Mouse (Mus musculus): Measurements from ENCODE around the gene Sys1. TPM values are rescaled to one million over a fixed set of nuclear protein-coding genes. Genes with fewer than 3 reads are reported as not detected.

Sys1 gene
- polyA plus RNA-seq, 1 experiment from 2014 or later: 64.2 TPM

DNA sequence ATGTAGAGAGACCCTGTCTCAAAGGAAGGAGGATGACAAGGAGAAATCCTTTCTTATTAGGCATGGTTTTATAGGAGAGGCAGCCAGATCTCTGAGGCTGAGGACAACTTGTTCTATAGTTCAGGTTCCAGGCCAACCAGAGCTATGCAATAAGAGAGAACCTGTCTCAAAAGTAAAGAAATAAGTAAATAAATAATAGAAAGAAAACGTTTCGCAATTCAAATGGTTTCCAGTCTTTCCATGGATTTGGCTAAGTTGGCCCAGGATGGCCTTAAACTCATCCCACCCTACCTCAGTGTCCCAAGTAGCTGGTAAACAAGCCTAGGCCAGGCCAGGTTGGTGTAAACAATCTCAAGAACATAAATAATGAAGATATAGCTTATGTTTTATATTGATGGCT lies 12.1 kb upstream of the Sys1 start:
- WGBS: 79% methylated on average over 2 of the region's 2 CpGs

DNA sequence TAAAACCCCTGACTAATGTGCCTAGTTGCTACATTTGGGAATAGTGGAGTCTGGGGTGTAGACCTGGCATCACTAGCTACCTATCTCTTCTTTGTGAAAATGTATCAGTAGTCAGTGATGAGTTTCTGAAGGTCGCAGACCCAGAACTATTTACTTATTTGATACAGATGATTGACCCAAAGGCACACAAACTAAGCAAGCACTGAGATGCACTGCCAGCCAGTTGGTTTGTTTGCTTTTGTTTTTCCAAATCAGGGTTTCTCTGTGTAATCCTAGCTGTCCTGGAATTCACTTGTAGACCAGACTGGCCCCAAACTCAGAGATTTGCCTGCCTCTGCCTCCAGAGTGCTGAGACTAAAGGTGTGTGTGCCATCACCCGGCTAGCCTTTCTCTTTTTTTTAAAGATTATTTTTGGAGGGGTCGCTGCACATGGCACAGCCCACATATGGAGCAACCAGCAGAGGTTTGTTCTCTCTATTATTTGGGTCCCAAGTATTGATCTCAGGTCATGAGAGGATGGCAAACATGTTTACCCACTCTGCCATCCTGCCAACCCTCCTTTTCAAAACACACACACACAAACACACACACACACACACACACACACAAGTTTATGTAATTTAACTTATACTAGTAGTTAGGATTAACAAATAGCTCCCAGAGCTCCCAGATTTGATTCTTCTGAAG lies 11.2 kb upstream of the Sys1 start:
- no peak for ATAC-seq (ENCODE audit: insufficient read depth, low FRiP score, low TSS enrichment)
- DNase-seq (ENCODE audit: low spot score): no peak
- Histone ChIP-seq H3K4me3 (ENCODE audit: low read depth, low read length) (no peak overlapping the region), H3K9me3 (ENCODE audit: control insufficient read depth, low read length) (no peaks in the 10 kb centered on the region), H3K4me1 (ENCODE audit: control insufficient read depth, insufficient read depth, low read length) (peaks cover 6% of the 10 kb centered on the region; the same call in 1 of the 2 replicates), H3K36me3 (ENCODE audit: control insufficient read depth, insufficient read depth, low read length) (no peaks in the 10 kb centered on the region), H3K27me3 (ENCODE audit: control insufficient read depth, insufficient read depth, low read length) (peaks cover 3% of the 10 kb centered on the region), H3K4me2 (ENCODE audit: low read depth) (no peak overlapping the region), H3K27ac (ENCODE audit: low read depth, low read length) (no peak overlapping the region), H3K9ac (ENCODE audit: low read length) (no peak overlapping the region)
- WGBS: 88% methylated on average over 3 of the region's 3 CpGs

More for the DNA sequence above, 12.1 kb upstream of the Sys1 start:
- DNase-seq (ENCODE audit: low spot score): no peak
- H3K27ac ChIP-seq (ENCODE audit: low read depth, low read length): no peak overlapping the region
- peaks cover 6% of the 10 kb centered on the region; the same call in 1 of the 2 replicates for H3K4me1 ChIP-seq (ENCODE audit: control insufficient read depth, insufficient read depth, low read length)
- no peak overlapping the region for H3K9ac ChIP-seq (ENCODE audit: low read length)
- no peak for ATAC-seq (ENCODE audit: insufficient read depth, low FRiP score, low TSS enrichment)
- peaks cover 3% of the 10 kb centered on the region for H3K27me3 ChIP-seq (ENCODE audit: control insufficient read depth, insufficient read depth, low read length)
- no peaks in the 10 kb centered on the region for H3K9me3 ChIP-seq (ENCODE audit: control insufficient read depth, low read length)
- H3K4me3 ChIP-seq (ENCODE audit: low read depth, low read length): no peak overlapping the region
- H3K36me3 ChIP-seq (ENCODE audit: control insufficient read depth, insufficient read depth, low read length): no peaks in the 10 kb centered on the region
- no peak overlapping the region for H3K4me2 ChIP-seq (ENCODE audit: low read depth)

GRCm38 (mm10) chr2:164446086-164446469 lies 10.7 kb upstream of the Sys1 start:
- no peak overlapping the region for H3K9ac ChIP-seq (ENCODE audit: low read length)
- H3K4me1 ChIP-seq (ENCODE audit: control insufficient read depth, insufficient read depth, low read length): peaks cover 6% of the 10 kb centered on the region; the same call in 1 of the 2 replicates
- H3K4me3 ChIP-seq (ENCODE audit: low read depth, low read length): no peak overlapping the region
- H3K27ac ChIP-seq (ENCODE audit: low read depth, low read length): no peak overlapping the region
- H3K27me3 ChIP-seq (ENCODE audit: control insufficient read depth, insufficient read depth, low read length): peaks cover 3% of the 10 kb centered on the region
- ATAC-seq (ENCODE audit: insufficient read depth, low FRiP score, low TSS enrichment) (no peak), DNase-seq (ENCODE audit: low spot score) (no peak)
- 74% methylated on average over 3 of the region's 3 CpGs for WGBS
- no peaks in the 10 kb centered on the region for H3K36me3 ChIP-seq (ENCODE audit: control insufficient read depth, insufficient read depth, low read length)
- H3K9me3 ChIP-seq (ENCODE audit: control insufficient read depth, low read length): no peaks in the 10 kb centered on the region
- no peak overlapping the region for H3K4me2 ChIP-seq (ENCODE audit: low read depth)

DNA sequence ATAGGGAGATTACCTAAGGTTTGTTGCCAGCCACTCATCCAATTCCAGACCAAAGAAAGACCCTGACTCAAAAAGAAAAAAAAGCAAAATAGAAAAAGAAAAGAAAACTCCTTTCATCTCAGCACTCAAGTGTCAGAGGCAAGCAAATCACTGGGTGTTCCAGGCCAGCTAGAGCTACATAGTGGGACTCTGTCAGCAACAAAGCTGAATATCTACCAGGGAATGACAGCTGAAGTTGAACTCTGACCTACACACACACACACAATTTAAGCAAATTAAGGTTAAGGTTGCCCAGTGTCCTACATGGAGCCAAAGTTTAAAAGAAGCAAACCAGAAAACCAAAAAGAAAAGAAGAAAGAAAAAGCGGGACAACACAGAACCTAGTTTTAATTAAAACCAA lies 8.6 kb upstream of the Sys1 start:
- Histone ChIP-seq H3K36me3 (ENCODE audit: control insufficient read depth, insufficient read depth, low read length) (no peaks in the 10 kb centered on the region), H3K4me2 (ENCODE audit: low read depth) (no peak overlapping the region), H3K27me3 (ENCODE audit: control insufficient read depth, insufficient read depth, low read length) (no peaks in the 10 kb centered on the region), H3K9ac (ENCODE audit: low read length) (no peak overlapping the region), H3K9me3 (ENCODE audit: control insufficient read depth, low read length) (no peaks in the 10 kb centered on the region), H3K27ac (ENCODE audit: low read depth, low read length) (no peak overlapping the region), H3K4me1 (ENCODE audit: control insufficient read depth, insufficient read depth, low read length) (no peaks in the 10 kb centered on the region; the same call in 1 of the 2 replicates), H3K4me3 (ENCODE audit: low read depth, low read length) (no peak overlapping the region)
- 86% methylated on average over 1 of the region's 1 CpGs for WGBS
- ATAC-seq (ENCODE audit: insufficient read depth, low FRiP score, low TSS enrichment) (no peak), DNase-seq (ENCODE audit: low spot score) (no peak)

DNA sequence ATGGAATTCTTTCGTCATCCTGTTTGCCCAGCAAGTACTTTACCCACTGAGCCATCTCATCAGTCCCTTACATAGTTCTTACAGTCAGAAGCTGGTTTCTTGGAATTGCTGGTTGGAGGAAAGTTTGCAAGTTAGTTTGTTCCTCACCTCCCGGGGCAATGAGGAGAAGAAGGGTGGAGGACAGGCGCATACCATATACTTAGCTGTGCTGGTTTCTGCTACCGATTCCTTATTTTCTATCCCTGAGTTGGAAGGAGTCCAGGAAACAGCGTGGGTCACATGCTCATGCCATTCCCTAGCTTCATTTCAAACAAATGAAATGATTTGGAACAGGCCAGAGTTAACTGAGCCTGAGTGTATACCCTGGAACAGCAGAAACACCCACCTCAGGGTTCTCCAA lies 7.8 kb upstream of the Sys1 start:
- H3K4me2 ChIP-seq (ENCODE audit: low read depth): no peak overlapping the region
- no peaks in the 10 kb centered on the region for H3K9me3 ChIP-seq (ENCODE audit: control insufficient read depth, low read length)
- 86% methylated on average over 5 of the region's 5 CpGs for WGBS
- no peak for ATAC-seq (ENCODE audit: insufficient read depth, low FRiP score, low TSS enrichment)
- H3K4me3 ChIP-seq (ENCODE audit: low read depth, low read length): no peak overlapping the region
- no peaks in the 10 kb centered on the region for H3K27me3 ChIP-seq (ENCODE audit: control insufficient read depth, insufficient read depth, low read length)
- no peak for DNase-seq (ENCODE audit: low spot score)
- H3K27ac ChIP-seq (ENCODE audit: low read depth, low read length): no peak overlapping the region
- H3K9ac ChIP-seq (ENCODE audit: low read length): no peak overlapping the region
- H3K36me3 ChIP-seq (ENCODE audit: control insufficient read depth, insufficient read depth, low read length): no peaks in the 10 kb centered on the region
- H3K4me1 ChIP-seq (ENCODE audit: control insufficient read depth, insufficient read depth, low read length): no peaks in the 10 kb centered on the region

- no peaks in the 10 kb centered on the region for H3K9me3 ChIP-seq (ENCODE audit: control insufficient read depth, low read length)
- WGBS: 84% methylated on average over 14 of the region's 14 CpGs
- H3K9ac ChIP-seq (ENCODE audit: low read length): no peak overlapping the region
- ATAC-seq (ENCODE audit: insufficient read depth, low FRiP score, low TSS enrichment) (no peak), DNase-seq (ENCODE audit: low spot score) (no peak)
- H3K27ac ChIP-seq (ENCODE audit: low read depth, low read length): no peak overlapping the region
- no peak overlapping the region for H3K4me3 ChIP-seq (ENCODE audit: low read depth, low read length)
- no peaks in the 10 kb centered on the region for H3K27me3 ChIP-seq (ENCODE audit: control insufficient read depth, insufficient read depth, low read length)
- no peak overlapping the region for H3K4me2 ChIP-seq (ENCODE audit: low read depth)
- H3K36me3 ChIP-seq (ENCODE audit: control insufficient read depth, insufficient read depth, low read length): no peaks in the 10 kb centered on the region
- no peaks in the 10 kb centered on the region for H3K4me1 ChIP-seq (ENCODE audit: control insufficient read depth, insufficient read depth, low read length)
Observed at GRCm38 (mm10) chr2:164449341-164450042, 7.3 kb upstream of the Sys1 start.

- Histone ChIP-seq H3K36me3 (ENCODE audit: control insufficient read depth, insufficient read depth, low read length) (no peaks in the 10 kb centered on the region), H3K9me3 (ENCODE audit: control insufficient read depth, low read length) (no peaks in the 10 kb centered on the region), H3K4me3 (ENCODE audit: low read depth, low read length) (no peak overlapping the region), H3K4me2 (ENCODE audit: low read depth) (no peak overlapping the region), H3K4me1 (ENCODE audit: control insufficient read depth, insufficient read depth, low read length) (peaks cover 6% of the 10 kb centered on the region), H3K27ac (ENCODE audit: low read depth, low read length) (no peak overlapping the region), H3K27me3 (ENCODE audit: control insufficient read depth, insufficient read depth, low read length) (no peaks in the 10 kb centered on the region), H3K9ac (ENCODE audit: low read length) (no peak overlapping the region)
- no peak for ATAC-seq (ENCODE audit: insufficient read depth, low FRiP score, low TSS enrichment)
- 37% methylated on average over 13 of the region's 13 CpGs for WGBS
- no peak for DNase-seq (ENCODE audit: low spot score)
Observed at GRCm38 (mm10) chr2:164452000-164452676, 4.6 kb upstream of the Sys1 start.

DNA sequence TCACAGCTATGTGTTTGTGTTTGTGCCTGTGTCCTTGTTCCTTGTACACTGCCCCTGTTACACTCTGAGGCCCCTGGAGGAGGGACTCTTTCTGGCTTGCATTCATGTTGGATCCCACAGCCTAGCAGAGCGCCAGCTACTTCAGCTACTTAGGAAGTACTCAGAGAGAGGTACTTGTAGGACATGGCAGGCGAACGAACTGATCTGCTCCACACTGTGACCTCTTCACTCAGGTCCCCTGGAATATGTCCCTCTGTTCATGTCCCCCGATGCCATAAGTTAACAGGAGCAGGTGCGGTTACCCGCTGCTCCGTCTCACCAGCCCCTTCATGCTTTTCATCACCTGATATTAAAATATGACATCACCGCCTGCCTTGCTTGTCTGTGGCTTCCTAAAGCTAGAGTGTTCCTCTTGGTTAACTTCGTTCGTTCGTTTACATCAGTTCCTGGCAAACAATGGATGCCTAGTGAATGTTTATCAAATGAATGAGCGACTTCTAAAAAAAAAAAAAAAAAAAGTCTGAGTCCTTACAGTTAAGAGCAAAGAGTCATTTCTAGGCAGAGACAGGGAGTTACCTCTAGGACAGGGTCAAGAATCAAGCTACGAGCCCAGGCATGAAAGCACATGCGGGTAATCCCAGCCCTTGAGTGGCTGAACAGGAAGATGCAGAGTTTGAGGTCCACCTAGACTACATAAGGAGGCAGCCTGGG lies 3.6 kb upstream of the Sys1 start:
- no peak overlapping the region for H3K9ac ChIP-seq (ENCODE audit: low read length)
- H3K36me3 ChIP-seq (ENCODE audit: control insufficient read depth, insufficient read depth, low read length): no peaks in the 10 kb centered on the region
- H3K27ac ChIP-seq (ENCODE audit: low read depth, low read length): no peak overlapping the region
- no peaks in the 10 kb centered on the region for H3K27me3 ChIP-seq (ENCODE audit: control insufficient read depth, insufficient read depth, low read length)
- H3K9me3 ChIP-seq (ENCODE audit: control insufficient read depth, low read length): no peaks in the 10 kb centered on the region
- DNase-seq (ENCODE audit: low spot score) (no peak), ATAC-seq (ENCODE audit: insufficient read depth, low FRiP score, low TSS enrichment) (no peak)
- 83% methylated on average over 14 of the region's 14 CpGs for WGBS
- no peak overlapping the region for H3K4me2 ChIP-seq (ENCODE audit: low read depth)
- peaks cover 6% of the 10 kb centered on the region for H3K4me1 ChIP-seq (ENCODE audit: control insufficient read depth, insufficient read depth, low read length)
- no peak overlapping the region for H3K4me3 ChIP-seq (ENCODE audit: low read depth, low read length)
